Mouse (Mus musculus) CH12.LX (cell line): ENCODE results near the gene Mycn. TPM values are rescaled to one million over a fixed set of nuclear protein-coding genes. Genes with fewer than 3 reads are reported as not detected.

Source experiments
- DNase-seq: peaks from one replicate; pipeline ENCODE4 v3.0.0-alpha.2; 2013; ENCODE audit errors: extremely low read depth
- H3K27ac ChIP-seq: 2 replicates; pipeline ENCODE4 v1.5.1; 2012; ENCODE audit warnings: low read depth, mild to moderate bottlenecking, control low read depth, moderate library complexity; ENCODE audit not compliant: insufficient read depth
- H3K27me3 ChIP-seq: replicated peaks from 2 replicates; pipeline ENCODE3; 2012; ENCODE audit warnings: inconsistent platforms
- H3K36me3 ChIP-seq, 2 experiments: replicated peaks in 1 of 2; 2 replicates each; pipeline versions ENCODE3 to v1.6.1; 2012; ENCODE audit warnings: inconsistent platforms in 1 of 2, low read length in 1 of 2, mild to moderate bottlenecking in 1 of 2, mixed read lengths in 1 of 2, moderate library complexity in 1 of 2; ENCODE audit not compliant: control insufficient read depth in 1 of 2, insufficient read depth in 1 of 2
- H3K4me1 ChIP-seq, 2 experiments: 2 replicates each; pipeline ENCODE4 v1.6.1; 2012; ENCODE audit warnings: inconsistent platforms in 1 of 2, moderate library complexity in 1 of 2; ENCODE audit not compliant: insufficient read depth in 2 of 2, control insufficient read depth in 1 of 2
- H3K4me2 ChIP-seq: 2 replicates; pipeline ENCODE4 v1.6.1; 2012; ENCODE audit warnings: low read depth, mild to moderate bottlenecking, control low read depth; ENCODE audit not compliant: poor library complexity, insufficient read depth, severe bottlenecking
- H3K4me3 ChIP-seq, 3 experiments: fragments of 150-350 bp in 1 of 3; sonication (generic) in 1 of 3; replicated peaks in 1 of 3; 2 replicates each; pipeline versions ENCODE3 to v1.5.1; 2011 to 2012; ENCODE audit warnings: low read depth in 2 of 3, low read length in 2 of 3, mild to moderate bottlenecking in 2 of 3, moderate library complexity in 2 of 3, control low read depth in 1 of 3, improper control_type of control experiment in 1 of 3, inconsistent platforms in 1 of 3, mixed read lengths in 1 of 3; ENCODE audit not compliant: poor library complexity in 1 of 3
- H3K79me2 ChIP-seq: replicated peaks from 2 replicates; pipeline ENCODE4 v1.6.1; 2012; ENCODE audit warnings: mild to moderate bottlenecking, moderate library complexity; ENCODE audit not compliant: control insufficient read depth, poor library complexity, insufficient read depth, severe bottlenecking; ENCODE audit errors: extremely low read depth
- H3K9ac ChIP-seq: 2 replicates; pipeline ENCODE4 v1.6.1; 2012; ENCODE audit warnings: low read depth, mild to moderate bottlenecking, control low read depth, moderate library complexity; ENCODE audit not compliant: insufficient read depth
- H3K9me3 ChIP-seq: replicated peaks from 2 replicates; pipeline ENCODE3; 2012; ENCODE audit warnings: low read length, inconsistent platforms, mixed read lengths
- CHD1 ChIP-seq: IDR thresholded peaks from 2 replicates; pipeline ENCODE4 v1.6.1; 2012; ENCODE audit warnings: low read depth, low read length, improper control_type of control experiment, inconsistent platforms
- ELF1 ChIP-seq: IDR thresholded peaks from 2 replicates; pipeline ENCODE4 v1.6.1; 2014; ENCODE audit warnings: low read depth, mild to moderate bottlenecking, inconsistent platforms, low read length, improper control_type of control experiment
- EP300 ChIP-seq: IDR thresholded peaks from 2 replicates; pipeline ENCODE4 v1.6.1; 2011; ENCODE audit warnings: low read length, improper control_type of control experiment
- ETS1 ChIP-seq: conservative IDR thresholded peaks from 2 replicates; pipeline ENCODE4 v1.6.1; 2012; ENCODE audit warnings: low read depth, mild to moderate bottlenecking, inconsistent platforms, low read length, improper control_type of control experiment, moderate library complexity
- GABPA ChIP-seq: IDR thresholded peaks from 2 replicates; pipeline ENCODE4 v1.6.1; 2012; ENCODE audit warnings: low read depth, low read length, improper control_type of control experiment, inconsistent platforms; ENCODE audit not compliant: insufficient replicate concordance
- IRF4 ChIP-seq: IDR thresholded peaks from 2 replicates; pipeline ENCODE4 v1.6.1; 2014; ENCODE audit warnings: low read depth, mild to moderate bottlenecking, inconsistent platforms, low read length, improper control_type of control experiment
- JUN ChIP-seq: IDR thresholded peaks from 2 replicates; pipeline ENCODE4 v1.6.1; 2011; ENCODE audit warnings: low read depth, mild to moderate bottlenecking, low read length, improper control_type of control experiment, moderate library complexity; ENCODE audit not compliant: insufficient read depth
- MAX ChIP-seq: IDR thresholded peaks from 2 replicates; pipeline ENCODE4 v1.6.1; 2011; ENCODE audit warnings: low read length, improper control_type of control experiment
- MXI1 ChIP-seq: IDR thresholded peaks from 2 replicates; pipeline ENCODE4 v1.6.1; 2011; ENCODE audit warnings: mild to moderate bottlenecking, low read depth, low read length, improper control_type of control experiment
- MYC ChIP-seq: IDR thresholded peaks from 2 replicates; pipeline ENCODE4 v1.6.1; 2011; ENCODE audit warnings: low read depth, mild to moderate bottlenecking, improper control_type of control experiment, low read length
- NELFE ChIP-seq: IDR thresholded peaks from 2 replicates; pipeline ENCODE4 v1.6.1; 2011; ENCODE audit warnings: low read depth, low read length, improper control_type of control experiment
- NRF1 ChIP-seq: IDR thresholded peaks from 2 replicates; pipeline ENCODE4 v1.6.1; 2014; ENCODE audit warnings: low read depth, mild to moderate bottlenecking, inconsistent platforms, low read length, improper control_type of control experiment, moderate library complexity
- POLR2AphosphoS2 ChIP-seq: IDR thresholded peaks from 2 replicates; pipeline ENCODE4 v1.6.1; 2011; ENCODE audit warnings: low read depth, low read length, improper control_type of control experiment
- RCOR1 ChIP-seq: conservative IDR thresholded peaks from 2 replicates; pipeline ENCODE4 v1.6.1; 2012; ENCODE audit warnings: low read depth, mild to moderate bottlenecking, inconsistent platforms, low read length, improper control_type of control experiment
- SIN3A ChIP-seq: IDR thresholded peaks from 2 replicates; pipeline ENCODE4 v1.6.1; 2012; ENCODE audit warnings: low read length, improper control_type of control experiment, inconsistent platforms
- TCF12 ChIP-seq: IDR thresholded peaks from 2 replicates; pipeline ENCODE4 v1.6.1; 2014; ENCODE audit warnings: low read depth, mild to moderate bottlenecking, inconsistent platforms, low read length, improper control_type of control experiment
- USF2 ChIP-seq: conservative IDR thresholded peaks from 2 replicates; pipeline ENCODE4 v1.6.1; 2011; ENCODE audit warnings: low read depth, low read length, improper control_type of control experiment
- ZC3H11A ChIP-seq: IDR thresholded peaks from 2 replicates; pipeline ENCODE4 v1.6.1; 2012; ENCODE audit warnings: low read depth, mild to moderate bottlenecking, inconsistent platforms, low read length, improper control_type of control experiment
- ZKSCAN1 ChIP-seq: IDR thresholded peaks from 2 replicates; pipeline ENCODE4 v1.6.1; 2012; ENCODE audit warnings: low read depth, inconsistent platforms, low read length, improper control_type of control experiment, borderline replicate concordance
- ZMIZ1 ChIP-seq: IDR thresholded peaks from 2 replicates; pipeline ENCODE4 v1.6.1; 2012; ENCODE audit warnings: low read depth, mild to moderate bottlenecking, inconsistent platforms, low read length, improper control_type of control experiment
- dilution Hi-C: fragments of 300-500 bp; cut with MboI; formaldehyde crosslinking; loops from 2 replicates; pipeline ENCODE4 v1.14.3; 2020; ENCODE audit warnings: low sequenced_read_pairs; ENCODE audit not compliant: extremely low pct_unique_long_range_greater_than_20kb, extremely low pct_ligation_motif_present
- in situ Hi-C: fragments of 300-500 bp; cut with MboI; formaldehyde crosslinking; loops from 3 replicates; pipeline ENCODE4 v1.14.3; 2019; ENCODE audit warnings: low sequenced_read_pairs, low pct_ligation_motif_present, low pct_unique_long_range_greater_than_20kb, mixed read lengths
- polyA plus RNA-seq: library from polyadenylated mRNA; unstranded; fragments of >175 nt; gene quantifications from 2 replicates; pipeline ENCODE4 v1.2.1, GENCODE M21; 2012; ENCODE audit warnings: low read depth; ENCODE audit not compliant: insufficient read length
- total RNA-seq, 2 experiments: library from RNA; depleted of rRNA; stranded (reverse); fragments of 300-350 nt in 1 of 2; fragments of >200 nt in 1 of 2; gene quantifications; 2 replicates each; pipeline ENCODE4 v1.2.3; 2012 to 2014

Gene Mycn
- total and polyA plus RNA-seq, 3 experiments = not detected

GRCm38 (mm10) chr12:12939581-12940465 lies 1.9 kb downstream of the Mycn start:
- Histone ChIP-seq H3K4me1 (no peaks in the 10 kb centered on the region), H3K79me2 (no peaks in the 10 kb centered on the region), H3K36me3 (no peaks in the 10 kb centered on the region), H3K27me3 (no peaks in the 10 kb centered on the region), H3K9me3 (peaks cover 13% of the 10 kb centered on the region), H3K4me3 (no peak overlapping the region), H3K4me2 (no peak overlapping the region), H3K9ac (no peak overlapping the region), H3K27ac (no peak overlapping the region)
- DNase-seq = no peak
- in situ Hi-C loops (no loop called here), dilution Hi-C loops (no loop called here)
- TF ChIP-seq MXI1 (no peak), IRF4 (no peak), GABPA (no peak), EP300 (no peak), MYC (no peak), POLR2AphosphoS2 (no peak)

DNA sequence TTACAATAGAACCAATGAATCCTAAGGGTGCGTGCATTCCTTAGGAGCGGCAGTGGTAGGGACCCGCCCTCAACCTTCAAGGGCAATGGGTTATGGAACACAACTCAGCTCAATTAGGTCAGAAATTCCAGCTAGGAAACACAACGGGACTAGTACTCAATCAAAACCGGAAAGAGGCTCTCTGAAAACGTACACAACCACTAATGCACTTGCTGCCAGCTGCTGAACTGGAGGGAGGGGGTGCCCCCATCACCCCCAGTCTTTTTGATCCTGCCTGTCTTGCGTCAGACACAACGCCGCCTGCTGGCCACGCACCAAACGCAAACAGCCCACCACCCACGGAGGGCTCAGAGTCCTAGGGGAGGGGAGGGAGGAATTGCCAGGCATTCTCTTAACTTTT lies 2.9 kb downstream of the Mycn start:
- H3K36me3 ChIP-seq = no peaks in the 10 kb centered on the region
- no peak for DNase-seq
- no peaks in the 10 kb centered on the region for H3K79me2 ChIP-seq
- H3K4me3 ChIP-seq = no peak overlapping the region
- H3K4me2 ChIP-seq = no peak overlapping the region
- in situ Hi-C loops = no loop called here
- H3K9me3 ChIP-seq = peaks cover 13% of the 10 kb centered on the region
- H3K27me3 ChIP-seq = no peaks in the 10 kb centered on the region
- no peak for TF ChIP-seq NELFE
- no peak overlapping the region for H3K27ac ChIP-seq
- no peaks in the 10 kb centered on the region for H3K4me1 ChIP-seq
- dilution Hi-C loops = no loop called here
- no peak overlapping the region for H3K9ac ChIP-seq

- no peak for DNase-seq
- Histone ChIP-seq H3K4me2 (no peak overlapping the region), H3K79me2 (no peaks in the 10 kb centered on the region), H3K9me3 (peaks cover 13% of the 10 kb centered on the region), H3K27me3 (no peaks in the 10 kb centered on the region), H3K36me3 (no peaks in the 10 kb centered on the region), H3K4me3 (no peak overlapping the region), H3K9ac (no peak overlapping the region), H3K27ac (no peak overlapping the region), H3K4me1 (no peaks in the 10 kb centered on the region)
- TF ChIP-seq MAX (no peak), NELFE (no peak), RCOR1 (no peak), ZKSCAN1 (no peak), ZMIZ1 (no peak), ETS1 (no peak), NRF1 (no peak), SIN3A (no peak), CHD1 (no peak), TCF12 (no peak), JUN (no peak), ELF1 (no peak), EP300 (no peak), USF2 (no peak), ZC3H11A (no peak)
- dilution Hi-C loops (no loop called here), in situ Hi-C loops (no loop called here)
These were observed 3.4 kb downstream of the Mycn start for GRCm38 (mm10) chr12:12938361-12938760.
